Mouse (Mus musculus) embryonic facial prominence, embryonic 10.5 days (tissue): Measurements from ENCODE around the gene Ppp2r3a. TPM values are rescaled to one million over a fixed set of nuclear protein-coding genes. Genes with fewer than 3 reads are reported as not detected.
A peak's percentile ranks its signal among the peaks of the same experiment; 100 is the strongest.

ENCODE experiments used
- DNase-seq: peaks from one replicate; pipeline ENCODE4 v3.0.0-alpha.2; 2017; ENCODE audit warnings: low spot score
- H3K27ac ChIP-seq: fragments of 300-500 bp; sonication (generic); replicated peaks from 2 replicates; pipeline ENCODE4 v1.5.1; 2016; ENCODE audit warnings: mild to moderate bottlenecking
- H3K27me3 ChIP-seq: fragments of 300-500 bp; sonication (generic); replicated peaks from 2 replicates; pipeline ENCODE4 v1.6.1; 2016; ENCODE audit warnings: low read depth, mild to moderate bottlenecking; ENCODE audit not compliant: poor library complexity, severe bottlenecking
- H3K36me3 ChIP-seq: fragments of 300-500 bp; sonication (generic); replicated peaks from 2 replicates; pipeline ENCODE4 v1.6.1; 2016; ENCODE audit warnings: mild to moderate bottlenecking, moderate library complexity
- H3K4me1 ChIP-seq: fragments of 300-500 bp; sonication (generic); 2 replicates; pipeline ENCODE4 v1.6.1; 2016
- H3K4me3 ChIP-seq: fragments of 300-500 bp; sonication (generic); 2 replicates; pipeline ENCODE4 v1.5.1; 2016; ENCODE audit warnings: mild to moderate bottlenecking, moderate library complexity
- H3K9me3 ChIP-seq: fragments of 300-500 bp; sonication (generic); 2 replicates; pipeline ENCODE4 v1.6.1; 2016; ENCODE audit warnings: mild to moderate bottlenecking
- WGBS: fragments of 180-500 bp; shearing (Covaris S2); methylation state at CpG from one replicate; pipeline ENCODE4 v1.1.7; 2016; 5-methylcytosine and 5-hydroxymethylcytosine counted together
- polyA plus RNA-seq: library from polyadenylated mRNA; unstranded; fragments of >200 nt; fragmentation: Nextera tagmentation; extraction: Ambion mirVana; gene quantifications from 2 replicates; pipeline ENCODE4 v1.2.1, GENCODE M21; 2016

Ppp2r3a gene
- polyA plus RNA-seq, 1 experiment from 2014 or later, result 10.9 TPM

DNA sequence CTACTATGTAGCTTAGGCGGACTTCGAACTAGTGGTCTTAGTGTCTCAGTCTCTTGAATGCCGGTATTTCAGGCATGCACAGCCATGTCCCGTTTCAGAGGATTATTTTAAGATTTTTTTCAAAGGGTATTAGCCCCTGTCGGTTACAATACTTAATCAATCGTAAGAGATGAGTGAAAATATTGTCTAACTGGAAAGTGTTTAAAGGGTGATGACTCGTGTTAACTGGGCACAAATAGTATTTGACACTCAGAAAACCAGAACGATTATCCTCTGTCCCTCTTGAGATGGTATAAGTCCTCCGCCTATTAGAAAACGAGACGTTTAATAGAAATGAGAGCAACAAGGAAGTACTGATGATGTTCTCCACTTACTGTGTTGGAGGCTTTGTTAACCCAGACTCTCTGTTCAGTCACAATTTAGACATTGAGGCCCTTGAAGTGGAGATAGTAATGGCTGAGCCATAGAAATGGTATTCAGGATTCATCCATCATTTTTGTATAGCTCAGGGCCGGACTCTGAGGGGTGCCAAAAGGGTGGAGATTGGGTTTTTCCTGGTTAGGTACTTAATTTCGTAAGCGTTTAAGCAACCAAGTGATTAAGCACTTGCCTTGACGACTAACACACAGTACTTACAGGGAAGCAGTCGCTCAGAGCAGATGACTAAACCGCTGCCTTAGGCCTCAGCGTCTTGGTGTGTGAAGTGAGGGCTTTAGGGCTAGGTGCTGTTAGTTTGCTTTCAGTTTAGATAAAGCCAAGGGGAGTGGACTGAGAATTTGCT, 175.3 kb downstream of the Ppp2r3a start:
- Histone ChIP-seq H3K4me3 (peak overlapping the region; percentile 99), H3K9me3 (no peaks in the 10 kb centered on the region), H3K27ac (0 out of 2 replicates have a peak overlapping the region, but pooled peaks have one; percentile 5), H3K27me3 (no peaks in the 10 kb centered on the region), H3K36me3 (peaks cover 16% of the 10 kb centered on the region), H3K4me1 (peaks cover 49% of the 10 kb centered on the region)
- WGBS, result 2% methylated on average over 18 of the region's 18 CpGs
- no peak for DNase-seq

DNA sequence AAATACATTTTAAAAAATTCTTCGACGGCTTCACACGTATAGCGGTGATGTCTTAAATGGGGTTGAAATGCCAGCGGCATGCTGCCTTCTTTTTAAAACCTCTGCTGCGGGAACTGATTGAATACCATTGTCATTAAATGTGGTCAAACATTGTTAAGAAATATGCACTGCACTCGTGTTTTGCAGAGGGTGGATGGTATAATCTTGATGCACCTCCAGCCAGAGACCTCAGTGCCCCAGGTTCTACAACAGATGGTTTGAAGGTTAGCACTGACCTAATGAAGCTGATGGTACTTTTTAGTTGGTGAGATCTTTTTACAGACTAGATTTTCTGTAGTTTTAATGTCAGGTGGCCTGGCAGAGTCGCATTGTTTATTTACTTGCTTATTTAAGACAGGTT, 175.9 kb downstream of the Ppp2r3a start:
- Histone ChIP-seq H3K4me3 (peak overlapping the region; percentile 99), H3K36me3 (peaks cover 12% of the 10 kb centered on the region; the same call in 1 of the 2 replicates), H3K4me1 (peaks cover 49% of the 10 kb centered on the region), H3K27ac (peak overlapping the region; percentile 99; the same call in 1 of the 2 replicates), H3K27me3 (no peaks in the 10 kb centered on the region), H3K9me3 (no peaks in the 10 kb centered on the region)
- no peak for DNase-seq
- under 1% methylated on average over 8 of the region's 8 CpGs for WGBS

DNA sequence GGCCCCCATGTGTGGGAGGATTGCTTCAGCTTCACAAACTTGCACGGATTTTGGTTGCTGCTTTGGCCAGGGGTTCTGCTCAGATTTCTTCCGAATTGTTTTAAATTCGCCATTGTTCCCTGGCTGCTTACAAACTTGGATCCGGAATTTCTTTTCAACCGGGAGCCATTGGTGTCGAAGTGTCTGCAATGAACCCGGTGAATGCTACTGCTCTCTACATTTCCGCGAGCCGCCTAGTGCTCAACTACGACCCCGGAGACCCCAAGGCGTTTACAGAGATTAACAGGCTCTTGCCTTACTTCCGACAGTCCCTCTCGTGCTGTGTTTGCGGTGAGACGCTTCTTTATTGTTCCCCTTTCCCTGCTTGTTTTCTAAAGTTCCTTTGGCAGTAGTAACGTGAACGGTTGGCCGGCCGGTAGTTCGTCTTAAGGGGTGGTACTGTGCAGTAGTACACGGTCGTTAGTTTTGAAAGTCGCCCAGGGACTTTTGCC, 176.5 kb downstream of the Ppp2r3a start:
- Histone ChIP-seq H3K9me3 (no peaks in the 10 kb centered on the region), H3K4me3 (peak overlapping the region; percentile 99), H3K4me1 (peaks cover 48% of the 10 kb centered on the region), H3K27me3 (no peaks in the 10 kb centered on the region), H3K27ac (peak overlapping the region; percentile 99), H3K36me3 (peaks cover 10% of the 10 kb centered on the region; the same call in 1 of the 2 replicates)
- peak; percentile 53 for DNase-seq
- WGBS, result under 1% methylated on average over 25 of the region's 25 CpGs

DNA sequence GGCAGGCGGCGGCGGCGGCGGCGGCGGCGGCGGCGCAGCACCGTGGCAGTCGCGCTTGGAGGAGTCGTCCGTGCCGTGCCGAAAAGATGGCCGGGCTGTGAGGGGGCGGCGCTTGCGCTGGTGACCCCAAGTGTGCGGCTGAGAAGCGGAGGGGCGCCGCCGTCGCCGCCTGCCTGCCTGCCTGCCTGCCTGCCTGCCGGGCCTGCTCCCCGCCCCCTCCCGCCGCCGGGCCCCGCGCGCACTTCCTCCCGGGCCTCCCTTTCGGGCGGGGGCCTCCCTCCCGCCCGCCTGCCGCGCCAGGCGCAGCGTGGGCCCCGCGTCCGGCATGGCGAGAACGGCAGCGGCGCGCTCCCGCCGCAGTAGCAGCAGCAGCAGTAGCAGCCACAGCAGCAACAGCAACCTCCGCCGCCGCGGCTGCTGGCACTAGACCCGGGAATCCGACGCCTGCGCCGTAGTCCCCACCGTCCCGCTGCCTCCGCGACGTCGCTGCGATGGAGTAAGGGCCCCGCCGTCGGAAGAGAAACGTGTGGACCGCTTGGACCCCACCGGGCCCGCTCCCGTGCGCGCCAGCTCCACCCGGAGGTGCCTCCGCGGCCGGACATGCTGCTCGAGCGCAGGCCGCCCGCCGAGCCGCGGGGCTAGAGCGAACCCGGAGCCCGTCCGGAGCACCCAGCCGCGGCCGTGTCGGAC, 177.1 kb downstream of the Ppp2r3a start:
- Histone ChIP-seq H3K4me1 (peaks cover 43% of the 10 kb centered on the region), H3K27ac (peak overlapping the region; percentile 99)
- WGBS, result under 1% methylated on average over 100 of the region's 100 CpGs

DNA sequence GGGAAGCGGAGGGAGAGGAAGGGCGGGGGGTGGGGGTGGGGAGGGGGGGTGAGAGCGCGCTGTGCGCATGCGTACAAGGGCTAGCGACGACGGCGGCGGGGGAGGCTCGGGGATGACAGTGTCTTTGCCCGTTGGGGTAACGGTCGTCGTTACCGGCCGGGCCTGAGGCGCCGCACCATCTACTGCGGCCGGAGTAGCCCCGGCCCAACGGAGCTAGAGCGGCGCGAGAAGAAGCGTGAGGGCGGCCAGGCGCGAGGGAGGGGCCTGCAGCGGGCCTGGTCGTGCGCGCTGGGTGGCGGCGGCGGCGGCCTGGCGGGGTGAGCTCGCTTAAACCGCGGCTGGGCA, 177.6 kb downstream of the Ppp2r3a start, which contains the start of gene Msl2:
Gene Msl2 (plus strand): TSS at position 115 of the 345 bp plus-strand sequence.
- no peak for DNase-seq
- H3K4me1 ChIP-seq, result peaks cover 37% of the 10 kb centered on the region
- WGBS, result under 1% methylated on average over 42 of the region's 43 CpGs
- H3K36me3 ChIP-seq, result peaks cover 5% of the 10 kb centered on the region; the same call in 1 of the 2 replicates
- H3K4me3 ChIP-seq, result peak within 1 kb of the TSS; percentile 99
- H3K9me3 ChIP-seq, result no peaks in the 10 kb centered on the region
- no peaks in the 10 kb centered on the region for H3K27me3 ChIP-seq
- peak within 1 kb of the TSS; percentile 99 for H3K27ac ChIP-seq

More for the DNA sequence above, 177.1 kb downstream of the Ppp2r3a start:
- Histone ChIP-seq H3K36me3 (peaks cover 9% of the 10 kb centered on the region; the same call in 1 of the 2 replicates), H3K9me3 (no peaks in the 10 kb centered on the region), H3K4me3 (peak overlapping the region; percentile 99), H3K27me3 (no peaks in the 10 kb centered on the region)
- peak; percentile 87 for DNase-seq

DNA sequence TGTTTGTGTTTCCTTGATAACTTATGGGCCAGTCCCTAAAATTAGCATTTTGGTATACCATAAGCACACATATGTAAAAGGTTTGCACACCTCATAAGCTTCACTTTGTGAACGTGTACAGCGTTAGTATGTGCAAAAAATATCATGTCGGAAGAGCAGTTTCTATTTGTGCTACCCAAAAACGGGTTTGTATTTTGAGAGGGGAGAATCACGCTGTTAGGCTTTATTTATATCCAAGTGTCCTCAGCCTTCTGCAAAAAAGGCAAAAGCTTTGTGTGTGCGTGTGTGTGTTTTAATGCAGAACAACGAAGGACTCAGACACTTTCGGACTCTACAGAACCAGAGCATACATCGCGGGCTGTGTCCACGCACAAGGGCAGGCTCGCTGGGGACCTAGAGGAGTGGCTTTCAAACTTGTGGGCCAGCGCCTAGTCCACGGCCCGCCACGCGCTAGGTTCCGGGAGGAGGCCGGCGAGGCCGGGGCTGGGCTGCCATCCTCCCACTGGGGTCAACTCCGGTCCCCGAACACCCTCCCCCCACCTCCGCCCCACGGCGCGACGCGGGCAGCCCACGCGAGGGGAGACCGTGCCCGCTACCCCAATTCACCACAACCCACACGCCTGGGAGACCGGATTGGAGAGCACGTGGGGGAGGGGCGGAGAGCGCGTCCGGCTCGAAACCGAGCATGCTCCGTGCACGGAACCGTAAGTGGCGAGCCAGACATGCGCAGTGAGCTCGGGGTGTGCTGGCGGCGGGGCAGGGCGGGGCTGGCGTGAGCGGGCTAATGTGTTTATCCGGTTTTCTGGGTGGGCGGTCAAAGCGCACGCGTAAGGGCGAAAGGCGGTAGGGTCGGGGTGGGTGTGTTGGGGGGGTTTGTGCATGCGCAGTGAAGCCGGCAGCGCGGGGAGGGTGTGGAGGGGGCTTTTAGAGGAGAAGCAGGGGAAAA, 178.3 kb downstream of the Ppp2r3a start:
- Histone ChIP-seq H3K4me3 (peak overlapping the region; percentile 99), H3K36me3 (peaks cover under 1% of the 10 kb centered on the region; the same call in 1 of the 2 replicates), H3K9me3 (no peaks in the 10 kb centered on the region), H3K4me1 (peaks cover 31% of the 10 kb centered on the region), H3K27ac (peak overlapping the region; percentile 99), H3K27me3 (no peaks in the 10 kb centered on the region)
- DNase-seq, result peak; percentile 99
- WGBS, result 2% methylated on average over 65 of the region's 65 CpGs

DNA sequence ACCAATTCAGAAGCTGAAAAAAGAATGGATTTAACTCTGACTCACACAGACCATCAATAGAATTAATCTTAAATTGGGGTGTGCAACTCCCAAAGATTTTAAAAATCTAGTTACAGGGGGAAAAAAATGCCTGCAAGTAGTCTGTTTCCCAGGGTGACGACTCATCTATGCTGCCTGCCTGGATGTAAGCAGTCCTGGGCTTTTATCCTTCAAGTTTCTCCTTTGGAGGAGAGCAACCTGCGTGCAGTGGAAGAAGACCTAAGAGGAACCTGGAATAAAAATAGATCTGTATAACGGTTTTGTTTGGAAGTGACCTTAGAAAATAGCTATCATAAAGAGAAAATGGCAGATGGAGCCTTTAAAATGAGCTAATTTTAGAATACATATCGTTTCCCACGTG, 179.1 kb downstream of the Ppp2r3a start:
- Histone ChIP-seq H3K4me3 (peak overlapping the region; percentile 99), H3K27ac (peak overlapping the region; percentile 99; the same call in 1 of the 2 replicates)
- WGBS, result 64% methylated on average over 5 of the region's 5 CpGs

DNA sequence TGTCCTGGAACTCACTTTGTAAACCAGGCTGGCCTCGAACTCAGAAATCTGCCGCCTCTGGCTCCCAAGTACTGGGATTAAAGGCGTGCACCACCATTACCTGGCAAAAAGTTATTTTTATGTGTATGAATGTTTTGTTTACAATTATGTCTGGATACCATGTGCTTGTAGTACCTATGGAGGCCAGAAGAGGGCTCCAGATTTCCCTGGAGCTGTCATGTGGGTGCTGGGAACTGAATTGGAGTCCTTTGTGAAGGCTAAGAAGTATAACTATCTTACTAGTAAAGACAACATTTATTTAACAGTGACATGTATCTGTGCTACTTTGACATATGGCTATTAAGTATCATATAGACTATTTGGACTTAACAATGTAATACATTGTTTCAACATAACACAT, 181.8 kb downstream of the Ppp2r3a start:
- DNase-seq, result no peak
- H3K4me1 ChIP-seq, result peaks cover 10% of the 10 kb centered on the region; the same call in 1 of the 2 replicates
- H3K4me3 ChIP-seq, result no peak overlapping the region
- H3K27ac ChIP-seq, result no peak overlapping the region
- H3K9me3 ChIP-seq, result peaks cover 4% of the 10 kb centered on the region; the same call in 1 of the 2 replicates
- WGBS, result 92% methylated on average over 3 of the region's 3 CpGs
- no peaks in the 10 kb centered on the region for H3K27me3 ChIP-seq
- H3K36me3 ChIP-seq, result no peaks in the 10 kb centered on the region

More for the DNA sequence above, 179.1 kb downstream of the Ppp2r3a start:
- H3K9me3 ChIP-seq, result peaks cover 4% of the 10 kb centered on the region; the same call in 1 of the 2 replicates
- H3K36me3 ChIP-seq, result no peaks in the 10 kb centered on the region
- no peak for DNase-seq
- peaks cover 23% of the 10 kb centered on the region for H3K4me1 ChIP-seq
- H3K27me3 ChIP-seq, result no peaks in the 10 kb centered on the region

DNA sequence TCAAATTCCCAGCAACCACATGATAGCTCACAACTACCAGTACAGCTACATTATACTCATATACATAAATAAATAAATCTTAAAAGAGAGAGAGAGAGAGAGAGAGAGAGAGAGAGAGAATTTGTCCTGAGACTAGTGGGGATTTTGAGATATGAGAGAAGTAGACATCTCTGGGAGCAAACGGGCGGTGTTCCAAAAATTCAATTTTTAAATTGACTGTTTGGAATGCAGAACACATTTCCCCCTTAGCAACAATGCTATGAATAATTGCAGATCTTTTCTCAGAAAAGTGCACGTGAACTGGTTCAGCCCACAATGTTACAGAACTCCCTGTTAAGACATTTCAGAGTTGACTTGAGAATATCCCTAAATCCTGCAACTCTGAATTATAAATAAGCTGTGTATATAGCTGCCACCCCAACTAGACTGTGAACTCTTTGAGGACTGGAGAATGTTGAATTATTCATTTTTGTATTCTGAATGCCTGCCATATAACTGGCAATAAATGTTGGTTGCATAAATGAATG, 186.5 kb downstream of the Ppp2r3a start:
- no peak for DNase-seq
- no peak overlapping the region for H3K27ac ChIP-seq
- no peaks in the 10 kb centered on the region for H3K36me3 ChIP-seq
- H3K27me3 ChIP-seq, result no peaks in the 10 kb centered on the region
- H3K4me3 ChIP-seq, result no peak overlapping the region
- peaks cover 4% of the 10 kb centered on the region; the same call in 1 of the 2 replicates for H3K9me3 ChIP-seq
- 0 out of 2 replicates have a peak, but pooled peaks cover 2% of the 10 kb centered on the region for H3K4me1 ChIP-seq
- WGBS, result 94% methylated on average over 3 of the region's 3 CpGs

DNA sequence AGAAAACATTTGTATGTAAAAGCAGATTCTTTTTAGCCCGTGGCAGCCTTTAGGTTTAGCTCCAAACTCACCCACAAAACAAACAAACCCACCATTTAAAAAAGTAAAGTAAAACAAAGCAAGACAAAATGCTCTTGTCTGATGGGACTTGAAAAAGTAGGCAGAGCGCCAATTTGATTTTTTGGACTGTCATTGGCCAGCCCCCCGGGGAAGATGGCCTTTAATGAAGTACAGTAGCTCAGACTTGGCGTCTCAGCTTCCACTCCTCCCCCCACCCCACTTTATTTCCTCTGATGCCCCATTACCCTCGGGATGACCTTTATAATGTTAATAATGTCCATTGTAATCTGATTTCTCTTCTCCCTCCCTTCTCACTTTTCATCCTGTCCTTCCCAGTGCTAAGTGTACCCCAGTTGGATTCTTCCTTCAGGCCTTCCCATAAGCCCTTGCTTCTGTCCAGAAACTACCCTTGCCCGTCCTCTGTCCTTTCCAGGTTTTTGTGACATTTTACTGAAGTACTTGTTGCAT, 189.3 kb downstream of the Ppp2r3a start:
- 71% methylated on average over 6 of the region's 6 CpGs for WGBS
- Histone ChIP-seq H3K4me1 (0 out of 2 replicates have a peak, but pooled peaks cover 2% of the 10 kb centered on the region), H3K27me3 (no peaks in the 10 kb centered on the region), H3K27ac (no peak overlapping the region), H3K9me3 (peaks cover 3% of the 10 kb centered on the region; the same call in 1 of the 2 replicates), H3K4me3 (no peak overlapping the region), H3K36me3 (no peaks in the 10 kb centered on the region)
- no peak for DNase-seq

DNA sequence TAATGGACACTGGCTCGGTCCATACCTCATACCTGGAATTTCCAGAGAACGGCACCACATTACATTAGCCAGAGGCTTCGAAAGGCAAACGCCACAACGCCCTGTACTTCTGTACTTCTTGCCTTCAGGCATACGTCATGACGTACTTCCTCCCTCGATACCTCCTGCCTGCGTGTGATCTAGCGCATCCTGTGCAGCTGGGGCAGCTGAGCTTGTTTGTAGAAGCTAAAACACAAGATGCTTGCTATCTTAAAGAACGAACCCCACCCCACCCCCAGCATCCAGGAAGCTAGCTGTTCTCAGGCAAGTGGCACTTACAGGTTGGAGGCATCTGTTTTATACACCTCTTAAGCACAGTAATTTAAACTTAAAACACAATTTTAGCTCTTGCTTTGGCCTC, 190.6 kb downstream of the Ppp2r3a start:
- WGBS, result 73% methylated on average over 11 of the region's 11 CpGs
- no peak for DNase-seq

More for the DNA sequence above, 190.6 kb downstream of the Ppp2r3a start:
- Histone ChIP-seq H3K9me3 (peaks cover 3% of the 10 kb centered on the region; the same call in 1 of the 2 replicates), H3K4me3 (no peak overlapping the region), H3K4me1 (0 out of 2 replicates have a peak, but pooled peaks cover 2% of the 10 kb centered on the region), H3K27ac (no peak overlapping the region), H3K27me3 (no peaks in the 10 kb centered on the region), H3K36me3 (no peaks in the 10 kb centered on the region)
